Mouse (Mus musculus) G1E-ER4 (cell line): ENCODE measurements around the gene Hemgn. TPM values are rescaled to one million over a fixed set of nuclear protein-coding genes. Genes with fewer than 3 reads are reported as not detected.

Experiments
- GATA1 ChIP-seq: IDR thresholded peaks from one replicate; pipeline ENCODE4 v1.8.0; 2012; ENCODE audit warnings: low read length, inconsistent platforms
- polyA plus RNA-seq: library from polyadenylated mRNA; stranded (reverse); fragments of >175 nt; gene quantifications from 2 replicates; pipeline ENCODE4 v1.2.3, GENCODE M21; 2012

Gene Hemgn
- 6.7 and 8.3 TPM in 2 replicates for polyA plus RNA-seq

DNA sequence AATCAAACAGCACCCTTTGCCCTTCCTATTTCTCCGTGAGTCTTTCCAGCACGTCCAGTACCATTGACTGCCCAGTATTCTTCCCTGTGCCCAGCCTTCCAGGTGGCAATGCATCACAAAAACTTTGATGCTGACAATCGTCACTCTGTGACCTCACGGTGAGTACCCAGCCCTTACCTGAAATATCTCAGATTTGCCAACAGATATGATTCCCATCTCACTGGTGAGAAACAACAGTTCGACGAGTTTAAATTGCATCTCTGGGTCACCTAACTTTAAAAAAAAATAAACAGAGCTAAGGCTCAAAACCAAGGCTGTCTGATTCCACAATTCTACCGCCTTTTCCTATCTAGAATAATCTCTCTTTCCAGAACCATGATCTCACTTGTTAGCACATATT is at the start of gene Hemgn:
Gene Hemgn (minus strand): TSS at position 101 of the 400 bp plus-strand sequence.
- no peak for TF ChIP-seq GATA1

DNA sequence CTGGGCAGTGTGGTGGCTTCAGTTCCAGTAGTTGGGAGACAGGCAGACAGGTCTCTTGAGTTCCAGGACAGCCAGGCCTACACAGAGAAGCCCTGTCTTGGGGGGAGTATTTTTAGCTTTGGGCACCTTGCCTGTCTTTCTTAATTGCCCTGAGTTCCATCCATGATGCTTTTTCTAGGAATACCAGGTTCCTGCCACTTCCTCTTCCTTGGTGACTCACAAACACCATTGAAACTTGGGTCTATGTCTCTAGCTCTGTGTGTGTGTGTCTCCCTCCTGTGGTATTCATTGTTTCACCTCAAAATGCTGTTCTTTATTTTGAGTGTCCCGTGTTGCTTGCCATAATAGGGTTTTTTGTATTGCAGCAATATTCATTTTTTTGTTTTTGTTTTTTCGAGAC is 45.1 kb upstream of the Hemgn start:
- TF ChIP-seq GATA1: no peak

DNA sequence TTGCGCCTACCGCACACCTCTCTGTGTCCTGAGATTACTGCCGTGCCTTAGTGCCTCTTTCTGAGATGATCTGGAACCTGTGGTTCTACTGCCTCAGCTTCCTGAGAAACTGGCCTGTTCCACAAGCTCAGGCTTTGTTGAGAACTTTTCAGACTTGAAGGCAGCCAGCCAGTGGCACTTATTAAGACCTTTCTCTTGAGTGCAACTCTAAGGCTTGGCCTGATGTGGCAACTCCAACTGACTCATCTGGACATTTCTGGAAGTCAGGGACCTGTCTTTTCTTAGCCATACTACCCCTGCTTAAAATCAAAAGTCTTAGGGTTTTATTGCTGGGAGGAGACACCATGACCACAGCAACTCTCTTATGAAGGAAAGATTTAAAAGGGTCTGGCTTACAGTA is 43.9 kb upstream of the Hemgn start:
- TF ChIP-seq GATA1: no peak

DNA sequence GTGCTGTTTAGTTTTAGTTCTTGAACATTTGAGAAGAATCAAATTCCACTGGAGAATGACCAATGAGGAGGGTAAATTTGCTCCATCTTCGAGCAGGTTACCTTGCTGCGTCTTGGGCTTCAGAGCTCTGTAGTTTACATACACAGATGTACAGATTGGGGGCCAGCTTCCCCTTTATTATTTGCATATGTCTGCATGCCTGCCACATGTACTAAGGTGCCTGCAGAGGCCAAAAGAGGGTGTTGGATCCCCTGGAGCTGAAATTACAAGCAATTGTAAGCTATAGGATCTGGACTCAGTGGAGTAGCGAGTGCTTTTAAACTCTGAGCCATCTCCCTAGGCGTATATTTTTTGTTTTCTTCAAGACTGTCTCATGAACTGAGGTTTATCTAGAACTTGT is 43.5 kb upstream of the Hemgn start:
- no peak for TF ChIP-seq GATA1

DNA sequence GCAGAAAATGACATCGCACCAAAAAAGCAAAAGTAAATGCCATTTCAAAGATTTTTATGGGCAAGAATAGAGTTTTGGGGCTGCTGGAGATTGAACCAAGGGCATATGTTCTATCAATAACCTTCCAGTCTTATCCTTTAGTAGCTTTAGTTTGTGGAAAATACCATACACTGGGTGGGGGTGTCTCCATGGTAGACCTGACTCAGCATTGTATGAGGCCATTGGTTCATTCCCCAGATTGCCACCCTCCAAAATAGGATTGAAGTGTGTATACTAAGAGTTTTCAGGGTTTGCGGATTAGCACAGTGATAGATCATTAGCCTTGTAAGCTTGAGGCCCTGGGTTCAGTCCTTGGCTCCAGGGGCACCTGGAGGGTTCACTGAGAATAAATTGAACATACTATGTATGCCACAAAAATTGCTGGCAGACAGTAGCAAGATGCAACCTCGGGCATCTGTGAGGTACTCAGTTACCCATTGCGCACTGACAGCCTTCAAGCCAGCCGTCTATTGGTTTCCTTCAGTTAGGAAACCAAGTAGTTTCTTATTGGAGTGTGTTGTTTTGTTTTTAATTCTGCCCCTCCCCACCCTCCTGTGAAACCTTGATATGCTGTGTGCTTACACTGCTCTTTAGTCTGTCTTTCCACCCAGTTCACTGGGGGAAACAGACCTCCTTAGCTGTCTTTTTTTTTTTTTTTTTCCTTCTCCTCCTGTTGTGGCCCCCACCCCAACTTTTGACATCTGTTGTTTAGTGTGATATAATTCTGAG is 41.0 kb upstream of the Hemgn start:
- TF ChIP-seq GATA1: no peak

DNA sequence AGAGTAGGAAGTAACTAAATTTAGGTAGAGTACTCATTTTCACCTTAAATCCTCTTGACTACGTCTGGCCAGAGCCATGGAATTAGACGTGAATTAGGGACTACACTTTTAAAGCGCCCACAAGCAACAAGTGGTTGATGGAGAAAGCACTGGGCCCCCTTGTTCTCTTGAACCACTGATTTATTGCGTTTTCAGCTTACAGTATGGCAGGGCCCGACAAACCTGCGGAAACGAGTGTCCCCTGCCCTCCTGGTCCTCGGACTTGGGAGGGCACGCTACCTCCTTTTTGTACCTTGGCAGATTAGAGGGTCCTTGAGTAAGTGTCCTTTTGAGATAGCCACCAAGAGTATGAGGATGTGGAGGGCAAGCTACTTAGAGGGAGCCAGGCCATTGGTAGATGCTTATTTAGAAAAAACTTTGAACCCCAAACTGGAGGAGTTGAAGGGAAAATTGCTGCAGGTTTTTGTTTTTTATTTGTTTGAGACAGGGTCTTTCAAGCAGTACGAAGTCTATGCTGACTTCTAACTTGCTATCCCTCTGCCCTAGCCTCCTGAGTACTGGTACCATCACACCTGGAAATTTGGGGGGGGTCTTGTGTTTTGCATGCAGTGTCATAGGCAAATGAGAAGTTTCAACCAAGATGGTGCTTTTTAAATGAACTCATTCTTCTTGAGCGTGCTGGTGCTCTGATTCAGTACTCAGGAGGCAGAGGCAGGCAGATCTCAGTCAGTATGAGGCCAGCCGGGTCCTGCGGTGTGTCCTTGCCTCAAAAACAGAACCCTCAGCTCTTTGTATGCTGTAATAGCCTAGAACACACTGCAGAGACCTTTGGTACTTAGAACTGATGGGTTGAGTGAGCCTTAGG is 39.8 kb upstream of the Hemgn start:
- no peak for TF ChIP-seq GATA1

DNA sequence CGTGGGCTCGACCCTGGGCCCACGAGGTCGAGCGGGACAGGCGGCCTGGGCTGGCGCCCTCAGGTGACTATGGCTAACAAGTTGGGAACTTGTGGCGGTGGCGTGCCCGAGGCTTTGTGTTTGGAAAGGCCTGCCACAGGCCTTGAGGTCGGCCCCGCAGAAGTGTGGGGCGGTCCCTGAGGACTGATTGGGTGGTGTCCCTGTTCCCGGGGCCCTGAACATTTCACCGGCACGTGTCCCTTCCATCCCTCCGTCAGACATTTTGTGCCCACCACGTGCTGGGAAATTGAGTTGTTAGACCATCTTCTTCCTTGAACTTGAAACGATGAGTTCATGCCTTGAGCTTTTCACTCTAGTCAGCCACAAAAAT is 39.2 kb upstream of the Hemgn start:
- no peak for TF ChIP-seq GATA1

DNA sequence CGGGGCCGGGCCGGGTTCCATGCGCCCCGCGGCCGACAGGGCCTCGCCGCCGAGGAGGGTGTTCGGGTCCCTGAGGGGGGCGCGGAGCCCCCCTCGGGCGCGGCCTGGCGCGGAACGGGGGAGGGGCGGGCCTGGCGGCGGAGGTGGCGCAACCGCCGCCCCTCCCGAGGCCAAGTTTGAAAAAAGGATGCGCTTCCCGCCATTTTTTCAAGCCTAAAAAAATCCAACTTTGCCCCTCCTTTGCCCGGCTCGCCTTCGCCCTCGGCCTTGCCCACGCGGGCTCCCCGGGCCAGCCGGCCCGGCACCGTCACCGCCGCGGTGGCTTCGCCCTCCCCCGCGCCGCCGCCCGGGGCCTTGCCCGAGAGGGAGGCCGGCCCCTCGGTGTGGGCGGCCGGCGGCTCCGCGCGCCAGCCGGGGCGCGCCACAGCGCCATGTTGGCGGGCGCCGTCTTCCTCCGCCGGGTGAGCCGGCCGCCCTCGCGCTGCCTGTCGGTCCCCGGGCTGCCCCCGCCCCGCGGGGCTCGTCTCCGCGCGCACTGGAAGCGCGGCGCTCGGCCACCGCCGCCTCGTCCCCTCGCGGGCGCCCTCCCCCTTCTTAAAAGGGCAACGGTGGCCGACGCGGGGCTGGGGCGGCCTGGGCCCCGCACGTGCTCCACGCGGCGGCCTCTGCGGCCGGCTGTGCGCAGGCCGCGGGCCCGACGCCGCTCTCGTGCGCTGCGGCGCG is 38.6 kb upstream of the Hemgn start:
- no peak for TF ChIP-seq GATA1

DNA sequence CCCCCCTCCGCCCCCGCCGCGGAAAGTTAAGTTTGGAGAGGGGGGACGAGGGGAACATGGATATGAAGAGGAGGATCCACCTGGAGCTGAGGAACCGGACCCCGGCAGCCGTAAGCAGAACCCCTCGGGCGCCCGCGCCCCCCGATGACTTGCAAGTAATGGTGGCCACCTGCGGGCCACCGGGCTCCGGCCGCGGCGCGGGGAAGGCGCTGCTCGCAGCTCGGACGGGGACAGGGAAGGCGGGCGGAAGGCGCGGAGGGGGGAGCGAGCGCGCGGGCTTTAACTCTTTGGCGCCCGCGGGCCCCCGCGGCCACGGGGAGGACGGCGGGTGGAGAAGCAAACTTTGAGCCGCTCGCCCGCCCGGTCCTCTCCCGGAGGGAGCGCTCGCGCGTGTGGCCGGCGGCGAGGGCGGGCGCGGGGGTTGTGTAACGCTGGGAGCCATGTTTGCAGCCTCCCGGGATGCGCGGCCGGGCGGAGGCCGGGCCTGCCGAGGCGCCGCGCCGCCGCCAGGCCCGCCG is 38.0 kb upstream of the Hemgn start:
- no peak for TF ChIP-seq GATA1

DNA sequence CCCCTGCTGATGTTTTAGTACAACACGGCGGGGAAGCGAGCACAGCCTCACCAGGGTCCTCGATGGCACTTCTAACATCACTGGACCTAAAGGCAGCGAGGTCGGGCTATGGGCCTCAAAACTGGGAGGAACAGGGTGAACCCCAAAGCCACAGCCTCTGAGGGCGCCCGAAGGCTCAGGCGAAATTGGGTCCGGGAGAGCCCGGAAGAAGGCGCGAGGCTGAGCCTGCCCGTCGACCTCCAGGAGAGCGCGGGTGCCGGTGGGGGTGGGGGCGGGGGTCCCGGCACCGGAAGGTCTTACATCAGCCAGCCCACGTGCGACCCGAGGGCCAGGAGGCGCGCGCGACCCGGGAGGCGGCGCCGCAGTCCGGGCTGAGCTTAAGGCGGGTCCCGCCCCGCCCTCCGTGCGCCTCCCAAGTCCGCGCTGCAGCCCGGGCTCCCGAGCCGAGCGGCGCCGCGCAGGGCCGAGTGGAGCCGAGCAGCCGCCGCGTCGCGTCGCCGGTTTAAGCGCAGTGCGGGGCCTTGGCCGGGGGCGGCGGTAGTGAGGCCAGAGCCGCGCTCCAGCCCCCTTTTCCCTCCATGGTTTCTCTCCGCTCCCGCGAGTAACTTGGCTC is 37.3 kb upstream of the Hemgn start, which contains the start of gene Anp32b:
Gene Anp32b (plus strand): TSS at position 384 of the 613 bp plus-strand sequence.
- no peak for TF ChIP-seq GATA1

DNA sequence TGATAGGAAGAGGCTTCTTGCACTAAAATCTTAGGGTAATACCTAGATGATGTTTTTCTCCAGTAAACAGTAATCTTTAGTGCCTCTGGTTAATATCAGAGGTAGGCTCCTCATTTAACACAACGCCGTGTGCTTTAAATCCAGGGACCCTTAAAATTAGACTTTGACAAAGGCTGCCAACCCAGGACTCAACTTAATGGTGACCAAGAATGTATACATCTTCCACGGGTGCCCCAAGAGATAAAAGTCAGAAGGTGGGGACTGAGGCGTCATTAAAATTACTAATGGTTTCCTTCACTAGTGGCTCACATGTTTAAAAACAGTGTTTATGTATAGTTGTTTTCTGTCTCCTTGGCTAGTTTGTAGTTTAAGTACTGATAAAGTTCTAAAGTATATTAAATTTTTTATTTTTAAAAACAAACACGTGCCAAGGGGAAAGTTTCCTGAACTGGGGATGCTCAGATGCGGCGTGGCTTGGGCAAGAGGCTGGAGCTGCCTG is 36.8 kb upstream of the Hemgn start:
- TF ChIP-seq GATA1: no peak

DNA sequence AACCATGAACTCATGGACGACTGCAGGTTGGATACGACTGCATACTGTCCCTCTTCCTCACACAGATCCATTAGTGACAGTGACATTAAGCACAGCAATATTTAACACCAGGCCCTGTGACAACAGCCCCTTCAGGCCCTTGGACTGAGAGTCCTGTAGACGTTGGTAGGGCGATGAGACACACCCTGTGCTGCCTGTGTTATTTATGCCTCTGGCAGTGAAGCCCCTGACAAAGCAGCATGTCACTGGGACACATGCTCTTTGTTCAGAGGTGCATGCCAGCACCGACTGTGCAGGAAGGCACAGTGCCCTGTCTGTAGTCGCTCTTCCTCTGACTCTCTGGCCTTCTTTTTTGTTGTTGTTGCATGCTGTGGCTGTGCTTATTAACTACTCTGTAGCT is 35.6 kb upstream of the Hemgn start:
- TF ChIP-seq GATA1: no peak

DNA sequence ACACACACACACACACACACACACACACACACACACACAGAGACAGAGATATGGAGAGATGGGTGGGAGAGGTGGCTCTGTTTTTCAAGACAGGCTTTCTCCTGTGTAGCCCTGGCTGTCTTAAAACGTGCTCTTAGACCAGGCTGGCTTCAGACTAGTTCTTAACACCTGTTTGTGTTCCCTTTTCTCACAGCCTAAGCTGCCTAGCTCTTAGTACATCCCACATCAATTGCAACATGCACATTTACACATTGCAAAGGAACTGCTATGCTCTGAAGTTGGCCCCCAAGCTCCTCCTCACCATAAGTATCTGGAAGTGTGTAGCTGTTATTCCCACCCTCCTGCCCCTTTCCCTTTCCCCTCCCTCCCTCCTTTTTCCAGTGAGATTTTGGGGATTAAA is 34.2 kb upstream of the Hemgn start:
- no peak for TF ChIP-seq GATA1

DNA sequence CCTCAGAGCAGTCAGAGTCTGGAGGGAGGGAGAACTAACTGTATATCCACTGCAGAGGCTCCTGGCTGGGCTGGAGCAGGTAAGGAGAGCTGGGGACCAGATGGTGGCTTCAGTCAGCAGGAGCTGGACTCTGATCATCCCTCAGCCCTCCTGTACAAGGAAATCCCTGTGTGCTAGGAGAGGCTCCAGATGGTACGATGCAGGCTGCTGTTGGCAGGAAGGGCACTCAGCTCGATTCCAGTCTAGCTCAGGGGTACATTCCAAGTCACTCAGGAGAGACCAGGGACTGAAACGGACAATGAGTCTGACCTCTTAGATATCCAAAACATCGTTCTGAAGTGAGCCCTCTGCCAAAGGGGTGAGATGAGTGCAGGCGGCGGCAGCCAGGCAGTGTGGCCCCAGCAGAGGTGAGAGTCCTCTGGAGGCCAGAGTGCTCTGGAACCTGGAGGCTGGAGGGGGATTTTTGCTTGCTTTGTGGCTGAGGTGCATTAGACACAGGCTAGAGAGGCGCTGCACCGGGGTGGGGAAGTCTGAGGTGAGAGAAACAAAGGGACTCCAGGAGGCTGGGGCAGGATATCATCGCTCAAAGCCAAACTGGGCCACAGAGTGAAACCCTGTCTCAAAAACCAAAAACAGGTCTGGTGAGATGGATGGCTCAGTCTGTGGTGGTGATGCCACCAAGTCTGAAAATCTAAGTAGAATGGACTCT is 32.1 kb upstream of the Hemgn start:
- TF ChIP-seq GATA1: no peak

DNA sequence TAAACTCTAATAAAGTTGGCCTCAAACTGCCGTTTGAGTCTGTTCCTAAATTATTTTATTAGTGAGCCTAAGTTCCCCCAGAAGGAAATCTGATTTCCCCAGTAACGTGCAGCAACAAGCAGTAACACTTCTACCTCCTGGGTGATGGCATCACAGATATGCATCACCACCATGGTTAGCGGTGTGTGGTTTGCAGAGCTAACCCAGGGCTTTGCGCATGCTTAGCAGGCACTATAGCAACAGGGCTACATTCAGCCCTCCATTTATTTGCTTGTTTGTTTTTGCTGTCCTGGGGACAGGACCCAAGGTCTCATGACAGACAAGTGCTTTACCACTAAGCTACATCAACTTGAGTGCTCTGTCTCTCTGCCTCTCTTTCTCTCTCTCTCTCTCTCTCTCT is 29.2 kb upstream of the Hemgn start:
- no peak for TF ChIP-seq GATA1
